Mouse (Mus musculus) cerebellum, adult 9-10 months (tissue): ENCODE results near the gene Jmjd7.

ENCODE experiments used
- DNase-seq: peaks from one replicate; pipeline ENCODE4 v3.0.0; 2022

The Jmjd7 gene

DNA sequence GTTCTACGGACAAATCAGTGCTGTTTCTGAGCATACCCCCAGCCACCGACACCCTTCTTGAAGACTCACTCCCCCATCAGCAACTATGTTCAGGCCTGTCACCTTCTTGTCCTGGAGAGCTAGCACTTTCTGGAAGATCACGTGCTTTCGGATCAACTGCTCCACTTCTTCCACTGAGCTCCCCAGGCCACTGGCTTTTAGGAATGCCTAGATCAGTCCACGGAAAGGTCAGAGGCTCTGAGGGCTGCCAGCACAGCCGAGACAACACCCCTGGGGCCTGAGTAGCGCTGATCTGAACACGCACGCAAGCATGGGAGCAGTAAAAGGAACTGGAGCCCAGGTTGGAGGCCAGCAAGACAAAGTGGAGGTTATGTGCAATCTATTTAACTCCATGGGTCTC lies 33.4 kb downstream of the Jmjd7 start:
- DNase-seq = no peak

DNA sequence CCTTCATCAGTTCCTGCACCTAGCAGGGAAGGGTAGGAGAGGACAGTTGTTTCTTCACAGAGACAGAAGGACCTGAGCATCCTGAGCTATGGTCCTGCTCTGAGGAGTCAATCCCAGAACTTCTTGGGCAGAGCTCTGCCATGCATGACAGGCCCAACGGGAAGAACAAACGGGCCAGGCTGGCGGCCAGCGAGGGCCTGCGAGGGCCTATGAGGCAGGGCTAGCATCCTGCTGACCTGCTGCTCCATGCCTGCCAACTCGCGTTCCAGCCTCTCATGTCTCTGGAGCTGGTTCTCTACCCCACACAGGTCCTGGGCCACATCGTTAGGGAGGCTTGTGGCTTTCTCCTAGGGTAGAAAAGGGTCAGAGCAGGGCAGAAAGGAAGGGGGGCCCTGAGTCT lies 35.0 kb downstream of the Jmjd7 start:
- no peak for DNase-seq

DNA sequence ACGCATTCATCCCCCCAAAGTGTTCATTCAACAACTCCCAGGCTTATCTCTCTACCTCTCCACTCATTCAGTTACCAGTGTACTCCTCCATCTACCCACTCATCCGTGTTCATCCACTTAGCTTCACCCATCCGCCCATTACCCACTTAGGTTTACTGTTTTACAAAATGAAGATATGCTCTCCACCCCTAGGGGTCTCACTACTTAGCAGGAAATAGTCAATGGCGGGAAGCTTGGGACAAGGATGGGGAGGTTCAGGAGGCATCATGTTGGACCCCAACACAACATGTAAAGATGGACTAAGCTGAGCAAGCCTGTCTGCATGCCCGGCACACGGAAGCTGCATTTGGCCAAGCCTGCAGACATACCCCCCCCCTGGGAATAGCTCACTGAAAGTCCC lies 37.4 kb downstream of the Jmjd7 start:
- DNase-seq = no peak

DNA sequence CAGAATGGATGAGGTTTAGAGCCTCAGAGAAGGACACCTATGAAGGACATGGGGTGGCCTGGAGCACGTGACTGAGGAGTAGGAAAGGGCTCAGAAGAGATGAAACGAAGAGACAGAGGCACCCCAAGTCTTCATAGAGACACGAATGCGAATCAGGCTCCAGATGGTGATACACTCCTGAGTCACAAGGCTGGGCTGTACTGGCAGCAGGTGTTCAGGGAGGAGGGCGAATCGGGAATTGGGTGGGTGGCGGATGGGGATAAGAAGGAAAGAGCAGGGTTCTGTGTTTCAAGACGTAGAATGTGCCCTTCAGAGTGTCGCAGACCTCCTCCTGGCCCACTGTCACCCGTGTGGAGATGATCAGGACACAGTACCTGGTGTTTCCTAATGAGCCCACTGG lies 38.0 kb downstream of the Jmjd7 start:
- no peak for DNase-seq

DNA sequence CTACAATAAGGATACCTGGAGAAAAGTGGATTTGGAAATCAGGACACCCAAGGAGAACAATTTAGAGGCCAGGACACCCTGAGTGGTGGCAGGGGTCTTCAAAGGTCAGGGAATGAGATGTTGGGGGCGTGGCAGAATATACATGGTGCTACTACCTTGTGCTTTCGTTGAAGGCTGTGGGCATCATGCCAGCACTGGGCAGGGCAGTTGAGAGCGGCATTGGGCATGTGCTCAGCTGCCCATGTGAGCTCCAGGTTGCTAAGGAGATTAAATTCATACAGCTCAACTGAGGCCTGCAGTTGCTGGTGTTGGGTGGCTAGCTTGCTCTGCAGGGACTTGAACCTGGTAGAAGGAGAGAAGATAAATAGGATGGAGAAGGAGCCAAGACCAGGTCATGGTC lies 38.9 kb downstream of the Jmjd7 start:
- no peak for DNase-seq

DNA sequence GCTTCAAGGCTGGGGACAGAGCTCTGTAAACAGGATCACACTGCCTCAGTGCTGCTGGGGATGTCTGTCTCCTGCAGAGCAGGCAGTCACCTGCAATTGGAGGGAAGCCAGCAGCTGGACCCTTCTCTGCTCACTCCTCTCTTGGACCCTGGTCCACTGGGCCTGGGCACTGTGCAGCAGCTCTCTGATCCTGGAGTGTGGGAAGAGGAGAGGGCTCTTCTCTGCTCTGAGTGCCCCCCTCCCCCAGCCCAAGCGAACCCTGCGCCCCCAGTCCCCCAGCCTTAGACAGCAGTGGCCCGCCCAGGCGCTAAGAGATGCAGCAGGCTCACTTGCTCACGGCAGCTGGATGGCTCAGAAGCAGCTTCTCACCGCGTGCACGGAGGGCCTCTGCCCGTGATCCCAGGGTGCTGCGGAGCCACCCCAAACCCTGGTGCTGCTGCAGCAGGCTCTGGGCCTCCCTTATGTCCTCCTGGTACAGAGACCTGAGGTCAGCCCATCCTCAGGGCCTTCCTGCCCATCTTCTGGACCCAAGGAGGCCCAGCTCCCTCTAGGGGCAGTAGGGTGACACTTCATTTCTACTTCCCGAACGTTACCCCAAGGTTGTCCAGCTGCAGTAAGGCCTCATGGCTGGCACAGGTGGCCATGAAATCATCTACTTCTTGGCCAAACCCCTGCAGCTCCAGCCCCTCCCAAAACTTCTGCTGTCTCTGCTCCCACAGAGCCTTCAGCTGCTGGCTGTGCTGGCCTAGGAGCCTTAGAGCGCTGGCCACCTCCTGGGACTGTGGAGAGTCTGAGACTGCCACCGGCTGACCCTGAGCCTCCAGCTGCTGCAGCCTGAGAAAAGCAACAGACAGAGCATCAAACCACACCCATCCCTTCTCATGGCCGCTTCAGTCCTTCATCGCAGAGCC lies 41.5 kb downstream of the Jmjd7 start:
- DNase-seq = peak; percentile 38

DNA sequence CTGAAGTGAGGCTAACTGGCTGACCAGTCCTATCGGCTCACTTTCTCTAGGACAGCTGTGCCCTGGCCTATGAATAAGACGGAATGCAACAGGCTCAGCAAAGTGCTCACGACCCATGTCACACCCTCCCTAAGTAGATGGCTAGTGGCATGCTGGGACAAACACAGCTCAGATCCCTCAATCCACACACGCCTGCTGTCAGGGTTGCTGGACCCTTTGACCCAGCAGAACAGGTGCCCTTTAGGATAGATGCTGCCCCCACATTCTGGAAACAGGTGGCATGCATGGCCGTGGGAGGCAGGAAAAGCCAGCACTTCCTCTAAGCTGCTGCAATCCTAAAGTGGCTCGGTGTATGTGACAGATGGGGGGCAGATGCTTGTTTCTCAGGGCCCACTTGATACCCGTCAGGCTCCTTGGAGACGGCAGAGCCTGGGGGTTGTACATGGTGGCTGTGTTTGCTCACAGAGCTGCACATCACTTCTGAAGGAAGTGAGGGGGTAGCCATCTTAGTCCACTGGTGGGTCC lies 42.2 kb downstream of the Jmjd7 start:
- no peak for DNase-seq

DNA sequence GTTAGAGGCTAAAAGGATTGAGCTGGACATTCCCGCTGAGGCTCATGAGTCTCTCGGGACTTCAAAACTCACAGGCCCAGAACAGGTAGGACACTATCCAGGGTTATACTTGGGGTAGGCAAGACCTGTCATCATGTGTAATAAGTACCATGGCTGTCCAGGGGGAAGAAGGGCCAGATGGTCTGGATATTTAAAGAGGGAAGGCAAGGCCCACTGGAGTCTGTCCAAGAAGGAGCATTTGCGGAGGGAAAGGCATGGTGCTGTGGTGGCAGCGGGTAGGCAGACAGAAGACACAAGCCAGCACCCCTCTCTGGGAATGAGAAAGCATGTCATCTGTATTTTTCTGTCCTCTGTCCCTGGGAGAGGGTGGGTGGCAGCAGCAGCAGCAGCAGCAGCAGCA lies 46.8 kb downstream of the Jmjd7 start:
- peak; percentile 31 for DNase-seq

DNA sequence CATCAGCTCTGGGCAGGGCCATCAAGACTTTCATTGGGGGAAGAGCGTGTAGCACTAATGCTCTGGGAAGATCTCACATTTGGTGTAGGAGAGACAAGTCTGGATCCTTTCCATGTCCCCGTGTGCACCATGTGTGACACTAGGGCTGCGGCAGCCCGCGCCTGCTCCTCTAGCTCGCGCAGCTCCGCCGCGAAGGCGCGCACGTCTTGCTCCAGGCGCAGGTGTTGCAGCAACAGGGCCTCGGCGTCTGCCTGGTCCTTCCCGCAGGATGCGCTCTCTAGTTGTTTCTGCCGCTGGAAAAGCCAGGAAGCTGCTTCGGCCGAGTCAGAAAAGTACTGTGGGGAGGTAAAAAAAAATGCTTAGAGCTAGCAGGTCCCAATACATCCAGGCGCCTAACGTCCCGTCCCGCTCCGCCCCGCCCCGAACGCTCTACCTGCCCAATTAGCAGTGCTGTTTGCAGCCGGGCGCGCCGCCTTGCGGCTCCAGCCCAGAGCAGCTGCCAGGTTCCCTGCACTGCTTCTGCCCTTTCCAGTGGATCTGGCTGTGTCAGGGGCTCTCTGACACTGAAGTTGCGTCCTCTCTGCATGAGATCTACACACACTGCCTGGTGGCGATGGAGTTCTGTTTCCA lies 48.9 kb downstream of the Jmjd7 start:
- DNase-seq = peak; percentile 66
